Mouse (Mus musculus) intestine, postnatal 0 days (tissue): ENCODE measurements at regions not wholly inside any gene's neighbourhood (a gene's known extent, or its start where the extent isn't known, plus 50 kb on each side); places are given as distances from the start of the nearest gene placed in this dataset.

ENCODE experiments used
- ATAC-seq: fragments of 200-750 bp; cut with Nextera tagmentation; 2 replicates; pipeline ENCODE4 v1.8.0; 2017; ENCODE audit warnings: mild to moderate bottlenecking, moderate TSS enrichment, moderate library complexity
- H3K27ac ChIP-seq: fragments of 300-500 bp; sonication (generic); 2 replicates; pipeline ENCODE4 v1.5.1; 2014; ENCODE audit warnings: mild to moderate bottlenecking, low read depth, low read length, moderate library complexity
- H3K27me3 ChIP-seq: fragments of 300-500 bp; sonication (generic); replicated peaks from 2 replicates; pipeline ENCODE4 v1.6.1; 2014; ENCODE audit warnings: low read length, mixed read lengths; ENCODE audit not compliant: control insufficient read depth, insufficient read depth
- H3K36me3 ChIP-seq: fragments of 300-500 bp; sonication (generic); 2 replicates; pipeline ENCODE4 v1.6.1; 2014; ENCODE audit warnings: mild to moderate bottlenecking, moderate library complexity; ENCODE audit not compliant: control insufficient read depth, insufficient read depth
- H3K4me1 ChIP-seq: fragments of 300-500 bp; sonication (generic); replicated peaks from 2 replicates; pipeline ENCODE4 v1.6.1; 2014; ENCODE audit warnings: antibody characterized with exemption, low read length, mixed read lengths; ENCODE audit not compliant: control insufficient read depth, insufficient read depth
- H3K4me2 ChIP-seq: fragments of 300-500 bp; sonication (generic); replicated peaks from 2 replicates; pipeline ENCODE4 v1.6.1; 2014; ENCODE audit warnings: low read depth, mild to moderate bottlenecking, moderate library complexity
- H3K4me3 ChIP-seq: fragments of 300-500 bp; sonication (generic); 2 replicates; pipeline ENCODE4 v1.5.1; 2014; ENCODE audit warnings: low read depth, low read length
- H3K9ac ChIP-seq: fragments of 300-500 bp; sonication (generic); 2 replicates; pipeline ENCODE4 v1.6.1; 2014; ENCODE audit warnings: mild to moderate bottlenecking, low read depth, low read length
- H3K9me3 ChIP-seq: fragments of 300-500 bp; sonication (generic); 2 replicates; pipeline ENCODE4 v1.6.1; 2016; ENCODE audit warnings: mixed run types; ENCODE audit not compliant: control insufficient read depth
- CTCF ChIP-seq: sonication (generic); IDR thresholded peaks from 2 replicates; pipeline ENCODE4 v1.5.1; 2016; ENCODE audit warnings: low read depth, mild to moderate bottlenecking, control low read depth, antibody characterized with exemption, moderate library complexity
- WGBS: fragments of 180-500 bp; shearing (Covaris S2); extraction: QIAGEN DNeasy Blood & Tissue Kit; methylation state at CpG from one replicate; pipeline ENCODE4 v1.1.7; 2014; 5-methylcytosine and 5-hydroxymethylcytosine counted together

DNA sequence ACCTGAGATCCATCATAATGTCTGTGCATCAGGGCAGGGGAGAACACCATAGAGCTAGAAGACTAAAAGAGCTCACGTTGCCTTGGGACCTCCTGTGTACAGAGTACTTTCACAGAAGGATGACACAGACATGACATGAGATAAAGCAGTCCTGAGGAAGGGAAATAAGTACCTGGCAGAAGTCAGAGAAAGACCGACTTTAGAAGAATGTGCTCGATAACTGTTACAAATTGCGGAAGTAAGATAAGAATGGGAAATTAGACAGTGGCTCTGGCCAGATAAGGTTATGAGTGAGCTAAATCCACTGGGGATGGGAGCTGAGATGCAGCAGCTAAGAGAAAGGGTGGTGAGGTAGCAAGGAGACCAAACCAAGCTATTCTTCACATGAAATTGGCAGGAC is 249.9 kb upstream of the Veph1 start:
- Histone ChIP-seq H3K4me3 (no peak overlapping the region), H3K9ac (no peak overlapping the region), H3K27ac (no peak overlapping the region), H3K4me1 (no peaks in the 10 kb centered on the region), H3K36me3 (no peaks in the 10 kb centered on the region), H3K4me2 (no peak overlapping the region), H3K27me3 (no peaks in the 10 kb centered on the region), H3K9me3 (no peaks in the 10 kb centered on the region)
- WGBS, result 74% methylated on average over 4 of the region's 4 CpGs
- TF ChIP-seq CTCF, result no peak
- ATAC-seq, result no peak

DNA sequence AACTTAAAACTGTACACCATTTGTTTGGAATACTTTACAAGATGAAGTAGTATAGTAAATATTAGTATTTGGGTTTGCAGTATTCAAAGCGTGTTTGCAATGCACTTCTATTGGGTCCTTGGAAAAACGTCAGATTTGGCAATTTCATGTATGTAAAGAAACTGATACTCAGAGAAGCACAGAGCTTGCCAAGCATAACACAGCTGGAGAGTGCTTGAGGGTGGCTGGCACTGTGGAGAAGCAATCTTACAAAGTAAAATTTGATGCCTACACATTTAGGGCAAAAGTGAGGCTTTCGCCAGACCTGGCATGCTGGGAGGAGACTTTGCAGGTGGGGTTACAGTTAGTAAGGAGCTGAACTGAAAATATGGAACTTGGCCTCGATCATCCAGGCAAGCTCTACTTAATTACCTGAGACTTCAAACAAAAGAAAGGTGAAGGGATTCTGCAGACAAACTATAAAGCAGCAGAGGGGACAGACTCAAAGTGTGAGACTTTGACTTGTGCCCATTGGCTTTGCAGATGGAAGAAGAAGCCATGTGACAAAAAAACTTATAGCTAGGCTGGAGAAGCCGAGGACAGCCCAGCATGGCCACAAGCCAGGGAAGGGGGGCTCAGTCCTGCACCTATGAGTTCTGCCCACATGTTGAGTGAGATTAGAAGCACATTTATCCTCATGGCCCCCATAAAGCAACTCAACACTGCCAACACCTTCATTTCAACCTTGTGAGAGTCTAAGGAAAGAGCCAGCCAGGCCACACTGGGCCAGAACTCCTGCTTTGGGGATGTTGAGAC is 247.7 kb upstream of the Veph1 start:
- Histone ChIP-seq H3K9ac (no peak overlapping the region), H3K4me3 (no peak overlapping the region), H3K36me3 (no peaks in the 10 kb centered on the region), H3K27me3 (no peaks in the 10 kb centered on the region), H3K9me3 (no peaks in the 10 kb centered on the region), H3K4me2 (no peak overlapping the region), H3K27ac (no peak overlapping the region), H3K4me1 (no peaks in the 10 kb centered on the region)
- WGBS, result 74% methylated on average over 5 of the region's 5 CpGs
- ATAC-seq, result no peak
- TF ChIP-seq CTCF, result no peak

DNA sequence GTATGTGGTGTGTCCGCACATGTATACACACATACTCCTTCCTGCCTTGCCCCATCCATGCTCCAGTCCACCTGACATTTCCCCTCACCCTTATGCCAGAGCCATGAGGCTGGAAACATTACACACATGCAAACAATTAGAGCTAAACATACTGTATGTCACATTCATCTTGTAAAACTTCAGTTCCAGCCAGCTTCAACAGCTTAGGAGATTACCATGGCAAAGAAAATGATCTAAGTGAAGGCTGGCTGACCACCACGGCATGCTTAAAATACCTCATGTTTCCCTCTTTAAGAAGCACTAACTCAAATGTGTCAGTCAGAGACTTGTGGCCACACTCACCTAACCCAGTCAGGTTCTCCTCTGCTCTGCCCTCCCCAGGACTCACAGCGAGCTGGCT is 246.2 kb upstream of the Veph1 start:
- Histone ChIP-seq H3K4me3 (no peak overlapping the region), H3K9ac (no peak overlapping the region), H3K4me1 (no peaks in the 10 kb centered on the region), H3K4me2 (no peak overlapping the region), H3K36me3 (no peaks in the 10 kb centered on the region), H3K27me3 (no peaks in the 10 kb centered on the region), H3K27ac (no peak overlapping the region), H3K9me3 (no peaks in the 10 kb centered on the region)
- ATAC-seq, result no peak
- WGBS, result 85% methylated on average over 3 of the region's 3 CpGs
- no peak for TF ChIP-seq CTCF

DNA sequence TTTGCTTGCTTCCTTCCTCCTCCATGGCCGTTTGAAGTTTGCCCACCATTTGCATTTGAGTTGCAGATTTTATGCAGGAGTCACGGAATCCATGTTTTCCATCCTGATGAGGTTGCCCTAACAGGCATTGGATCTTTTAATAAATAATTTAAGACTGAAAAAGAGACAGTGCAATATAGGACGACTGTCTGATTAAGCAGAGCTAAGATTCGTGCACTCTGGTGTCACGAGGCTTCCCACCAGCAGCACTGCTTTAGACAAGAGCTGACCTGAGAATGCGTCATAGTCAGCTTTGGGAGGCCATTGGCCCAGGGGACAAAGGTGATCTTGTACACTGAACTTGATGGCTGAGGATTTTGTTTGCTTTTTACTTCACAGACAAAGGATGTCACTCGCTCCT is 241.3 kb upstream of the Veph1 start:
- no peaks in the 10 kb centered on the region for H3K9me3 ChIP-seq
- no peak overlapping the region for H3K9ac ChIP-seq
- 75% methylated on average over 7 of the region's 7 CpGs for WGBS
- no peak for TF ChIP-seq CTCF
- H3K4me3 ChIP-seq, result no peak overlapping the region
- no peak overlapping the region for H3K4me2 ChIP-seq
- H3K27ac ChIP-seq, result no peak overlapping the region
- H3K4me1 ChIP-seq, result no peaks in the 10 kb centered on the region
- no peaks in the 10 kb centered on the region for H3K36me3 ChIP-seq
- no peak for ATAC-seq
- no peaks in the 10 kb centered on the region for H3K27me3 ChIP-seq

DNA sequence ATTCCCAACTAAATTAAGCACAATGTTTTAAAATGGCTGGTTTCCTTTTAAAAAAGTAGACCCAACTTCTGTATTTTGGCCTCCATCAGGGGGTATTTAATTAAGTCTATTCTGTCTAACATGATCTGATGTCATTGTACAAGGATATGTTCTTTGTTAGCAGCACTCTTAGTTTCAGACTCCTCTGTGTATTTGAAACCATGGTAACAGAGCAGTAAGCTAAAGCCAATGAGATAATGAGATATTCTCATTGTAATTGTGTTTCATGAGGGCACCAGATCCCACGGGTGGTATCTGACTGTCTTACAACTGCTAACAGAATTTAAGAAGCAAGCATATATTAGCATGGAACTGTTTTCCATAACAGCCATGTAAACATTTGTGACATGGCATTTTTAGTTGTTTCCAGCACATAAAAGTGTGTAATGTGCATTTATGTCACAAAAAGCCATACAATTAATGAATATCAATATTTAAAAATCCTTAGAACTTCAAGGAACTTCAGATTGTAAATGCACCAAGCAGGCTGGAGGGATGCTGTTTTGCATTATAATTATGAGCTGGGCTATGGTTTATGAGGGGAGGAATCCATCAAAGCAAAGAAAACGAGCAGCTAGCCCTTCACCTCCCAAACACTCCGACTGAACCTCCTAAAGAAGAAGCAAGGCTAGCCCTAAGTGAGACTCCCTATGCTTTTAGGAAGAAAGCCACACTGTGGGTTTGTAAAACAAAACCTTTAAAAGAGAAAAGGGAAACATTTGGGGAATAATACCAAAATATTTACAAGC is 240.7 kb upstream of the Veph1 start:
- no peak for ATAC-seq
- H3K4me1 ChIP-seq, result no peaks in the 10 kb centered on the region

DNA sequence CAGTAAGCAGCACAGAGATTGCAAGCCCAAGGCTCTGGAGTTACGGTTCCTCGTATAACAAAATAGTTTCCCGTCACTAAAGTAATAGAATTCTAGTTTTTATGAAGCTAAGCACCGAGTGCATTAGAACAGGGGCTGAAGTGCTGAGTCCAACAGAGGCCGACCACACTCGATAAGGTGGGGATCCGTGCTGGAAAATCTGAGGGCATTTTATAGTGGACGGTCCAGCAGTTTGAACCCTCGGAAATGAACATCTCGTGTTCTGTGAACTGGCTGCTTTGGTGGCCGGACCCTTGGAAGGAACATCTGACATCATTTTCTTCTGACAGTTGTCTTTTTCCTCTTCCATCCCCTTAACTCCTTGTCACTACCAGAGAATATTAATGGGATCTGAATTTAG is 240.0 kb upstream of the Veph1 start:
- no peak for ATAC-seq
- Histone ChIP-seq H3K27me3 (no peaks in the 10 kb centered on the region), H3K9ac (no peak overlapping the region), H3K4me1 (no peaks in the 10 kb centered on the region), H3K4me2 (no peak overlapping the region), H3K27ac (no peak overlapping the region), H3K4me3 (no peak overlapping the region), H3K9me3 (no peaks in the 10 kb centered on the region), H3K36me3 (no peaks in the 10 kb centered on the region)
- no peak for TF ChIP-seq CTCF
- WGBS, result 91% methylated on average over 11 of the region's 11 CpGs

More for the DNA sequence above, 240.7 kb upstream of the Veph1 start:
- Histone ChIP-seq H3K4me3 (no peak overlapping the region), H3K9ac (no peak overlapping the region), H3K27ac (no peak overlapping the region), H3K36me3 (no peaks in the 10 kb centered on the region), H3K4me2 (no peak overlapping the region), H3K9me3 (no peaks in the 10 kb centered on the region), H3K27me3 (no peaks in the 10 kb centered on the region)
- 65% methylated on average over 3 of the region's 3 CpGs for WGBS
- no peak for TF ChIP-seq CTCF
